Mouse (Mus musculus) spleen, adult 2 months (tissue): ENCODE measurements at regions not wholly inside any gene's neighbourhood (a gene's known extent, or its start where the extent isn't known, plus 50 kb on each side); places are given as distances from the start of the nearest gene placed in this dataset.

Experiments used
- CTCF ChIP-seq: fragments of 200-500 bp; IDR thresholded peaks from 2 replicates; pipeline ENCODE4 v1.5.1; 2011; ENCODE audit warnings: mild to moderate bottlenecking, inconsistent platforms; ENCODE audit not compliant: insufficient read depth, insufficient read length, insufficient replicate concordance; ENCODE audit errors: extremely low read depth
- POLR2A ChIP-seq: fragments of 200-500 bp; IDR thresholded peaks from 2 replicates; pipeline ENCODE4 v1.6.1; 2011; ENCODE audit warnings: low read depth, low read length, inconsistent platforms

GRCm38 (mm10) chr4:12490066-12490465 lies 318.3 kb upstream of the Fam92a start:
- TF ChIP-seq CTCF (no peak), POLR2A (no peak)
